Mouse (Mus musculus) adrenal gland, postnatal 36 days (tissue): ENCODE measurements around the gene Rab31. TPM values are rescaled to one million over a fixed set of nuclear protein-coding genes. Genes with fewer than 3 reads are reported as not detected.
"Not testable (repeated sequence)": the region's sequence is repeated elsewhere in the genome, so short reads cannot be mapped to it uniquely, and the experiment has no call there.

Source experiments
- DNase-seq, 2 experiments: peaks; one replicate each; pipeline ENCODE4 v3.0.0; 2021; ENCODE audit warnings: mixed read lengths in 1 of 2
- total RNA-seq, 2 experiments: library from RNA; stranded (reverse); gene quantifications; 2 replicates each; pipeline ENCODE4 v1.2.3; 2021

Gene Rab31
- total RNA-seq, 2 experiments from 2014 or later: 40.9 to 50.1 TPM

DNA sequence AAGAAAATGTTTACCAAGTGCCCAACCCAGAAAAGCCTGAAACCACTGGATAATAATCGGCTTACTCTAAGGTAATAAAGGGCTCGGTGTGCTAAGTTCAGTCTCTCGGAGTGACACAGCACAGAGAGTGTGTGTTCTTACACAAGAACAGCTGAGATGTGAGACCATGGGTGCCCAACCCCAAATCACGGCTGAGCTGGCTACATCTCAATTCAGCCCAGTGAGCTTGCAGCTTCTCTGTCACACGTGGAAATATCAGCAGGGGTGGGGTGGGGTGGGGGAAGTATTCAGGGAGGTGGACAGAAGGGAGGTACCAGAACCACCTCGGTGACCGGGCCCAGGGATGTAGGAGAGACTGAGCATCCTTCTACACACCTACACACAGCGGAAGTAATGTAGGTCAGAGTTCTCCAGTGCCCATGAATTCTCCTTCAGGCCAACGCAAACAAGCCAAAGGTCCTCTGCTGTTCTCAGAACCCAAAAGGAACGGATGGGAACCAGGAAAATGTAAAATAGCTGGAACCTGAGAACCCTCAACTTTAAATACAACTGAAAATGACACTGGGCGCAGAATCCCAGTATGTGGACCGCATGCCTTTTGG, 106.7 kb downstream of the Rab31 start:
- no peak for DNase-seq

DNA sequence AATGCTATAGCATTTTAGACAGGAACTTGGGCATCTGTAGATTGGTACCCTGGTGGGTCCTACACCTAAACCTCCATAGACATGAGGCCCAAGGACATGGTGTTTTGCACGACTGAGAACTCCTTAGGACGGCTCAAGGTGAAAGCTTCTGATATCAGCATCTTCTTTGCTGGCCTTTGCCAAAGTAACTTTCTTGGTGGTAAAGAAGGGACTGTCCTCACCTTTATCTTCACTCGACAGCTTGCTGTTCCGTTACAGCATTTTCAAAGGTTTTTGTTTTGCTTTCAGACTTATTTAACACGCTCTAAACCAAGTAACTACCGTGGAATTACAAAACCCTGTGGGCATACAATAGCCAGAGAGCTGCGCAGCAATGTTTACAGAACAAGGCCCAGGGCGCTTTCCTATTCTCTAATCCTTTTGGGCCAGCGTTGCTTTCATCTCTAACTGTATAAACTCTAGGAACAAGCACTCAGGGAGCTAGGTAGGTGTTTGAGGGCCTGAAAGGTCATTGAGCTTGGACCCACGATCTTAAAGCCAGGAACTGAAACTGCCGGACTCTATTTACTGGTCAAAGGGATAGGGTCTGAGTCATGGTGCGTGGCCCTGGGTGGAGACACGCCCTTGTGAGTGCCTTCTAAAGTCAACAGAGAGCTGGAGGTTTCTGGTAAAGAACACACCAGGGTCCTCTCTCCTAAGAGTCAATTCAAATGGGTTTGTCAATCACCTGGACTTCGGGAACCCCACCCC, 109.0 kb downstream of the Rab31 start:
- DNase-seq: peak in 1 of 2 experiments; percentile 31

DNA sequence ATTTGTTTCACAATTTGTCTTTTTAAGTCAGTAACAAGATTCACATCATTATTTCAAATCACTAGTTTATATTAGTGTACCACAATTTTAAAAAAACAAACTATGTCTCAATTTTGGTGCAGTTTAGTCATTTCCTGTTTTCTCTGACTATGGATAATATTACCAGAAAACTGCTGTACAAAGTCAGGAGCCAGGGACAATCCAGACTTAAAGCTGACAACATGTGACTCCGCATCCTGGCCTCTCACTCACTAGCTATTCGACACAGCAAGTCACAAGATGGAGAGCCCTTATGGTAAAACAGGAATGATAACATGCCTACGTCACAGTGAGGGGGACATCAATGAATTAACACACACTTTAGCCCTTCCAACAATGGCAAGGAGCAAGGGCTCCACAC, 109.9 kb downstream of the Rab31 start:
- DNase-seq: no peak

DNA sequence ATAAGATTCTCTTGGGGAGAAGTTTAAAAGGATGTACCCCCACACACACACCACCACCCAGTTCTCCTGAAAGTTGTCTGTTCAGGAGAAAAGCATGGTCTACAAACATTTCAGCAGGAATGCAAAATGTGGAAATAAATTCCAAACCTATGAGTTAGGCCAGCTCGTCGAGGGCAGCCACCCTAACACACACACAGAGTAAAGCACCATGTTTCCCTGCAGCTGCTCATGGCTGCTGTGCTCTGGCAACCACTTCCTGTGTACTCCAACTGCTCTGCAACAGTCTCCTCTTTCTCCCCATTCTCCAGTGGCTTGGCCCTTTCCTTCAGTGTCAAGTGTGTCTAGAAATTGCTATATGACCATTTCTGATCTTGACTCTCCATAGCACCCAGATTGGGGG, 114.1 kb downstream of the Rab31 start:
- no peak for DNase-seq

DNA sequence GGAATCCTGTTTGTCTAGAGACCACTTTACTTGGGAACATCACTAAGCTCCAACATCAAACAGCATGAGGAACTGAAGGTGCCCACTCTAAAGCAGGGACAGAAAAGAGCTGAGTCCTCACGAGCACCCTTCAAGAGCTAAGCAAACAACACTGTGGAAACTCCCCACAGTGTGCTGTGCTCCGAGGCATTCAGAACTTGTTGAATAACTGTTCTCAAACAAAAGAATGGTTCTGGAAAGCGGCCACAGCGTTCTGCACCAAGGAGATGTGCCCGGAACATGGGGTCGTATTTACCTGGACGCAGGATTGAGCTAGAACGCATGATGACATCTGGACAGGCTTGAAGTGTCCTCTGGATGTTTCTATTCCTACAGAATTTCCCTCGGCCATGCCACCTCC, 114.6 kb downstream of the Rab31 start:
- no peak for DNase-seq

DNA sequence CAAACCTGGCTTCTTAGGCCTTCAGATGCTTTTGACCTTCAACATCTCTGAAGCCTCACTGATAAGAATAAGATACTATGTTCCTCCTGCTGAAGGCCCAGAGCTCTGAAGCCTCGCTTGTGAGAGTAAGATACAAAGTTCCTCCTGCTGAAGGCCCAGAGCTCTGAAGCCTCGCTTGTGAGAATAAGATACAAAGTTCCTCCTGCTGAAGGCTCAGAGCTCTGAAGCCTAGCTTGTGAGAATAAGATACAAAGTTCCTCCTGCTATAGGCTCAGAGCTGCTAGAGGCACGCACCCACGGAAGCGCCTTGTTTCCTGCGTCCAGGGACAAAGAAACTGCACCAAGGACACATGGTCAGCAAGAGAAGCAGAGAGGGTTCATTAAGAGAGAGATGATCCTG, 115.8 kb downstream of the Rab31 start:
- DNase-seq: no peak

DNA sequence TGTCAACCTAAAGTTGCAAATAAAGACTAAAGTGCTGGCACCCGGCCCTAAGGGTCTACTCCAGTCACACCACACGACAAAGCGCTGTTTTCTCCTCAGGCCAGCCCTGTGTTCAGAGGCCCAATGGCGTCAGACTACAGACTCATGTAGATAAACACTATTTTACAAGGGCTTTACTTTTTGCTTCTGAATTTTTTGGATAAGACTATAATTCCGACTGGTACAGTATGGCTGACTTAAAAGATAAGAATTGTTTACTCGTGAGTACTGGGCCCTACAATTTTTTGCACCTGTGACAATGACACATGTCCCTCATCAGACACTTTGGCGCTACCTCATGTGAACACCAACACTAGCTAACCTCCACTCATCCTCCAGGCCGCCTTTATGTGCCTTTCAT, 116.5 kb downstream of the Rab31 start:
- DNase-seq: no peak

DNA sequence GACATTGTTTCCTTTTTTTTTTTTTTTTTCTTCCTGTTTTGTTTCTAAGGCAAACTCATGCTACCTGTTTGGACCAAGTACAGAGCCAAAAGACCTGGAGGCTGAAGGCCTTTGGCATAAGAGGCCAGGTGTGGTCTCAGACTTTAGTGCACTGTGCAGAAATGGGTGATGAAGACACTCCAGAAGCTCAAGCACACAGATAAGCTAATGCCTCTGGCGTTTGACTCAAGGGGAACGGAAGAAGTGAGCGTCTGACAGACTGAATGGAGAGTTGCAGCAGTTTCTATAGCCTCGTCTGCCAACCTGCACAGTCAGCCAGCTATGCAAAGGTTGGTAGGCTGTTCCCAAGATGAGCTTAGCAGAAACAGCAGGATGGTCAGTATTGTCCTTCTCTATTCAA, 116.9 kb downstream of the Rab31 start:
- DNase-seq: no peak

DNA sequence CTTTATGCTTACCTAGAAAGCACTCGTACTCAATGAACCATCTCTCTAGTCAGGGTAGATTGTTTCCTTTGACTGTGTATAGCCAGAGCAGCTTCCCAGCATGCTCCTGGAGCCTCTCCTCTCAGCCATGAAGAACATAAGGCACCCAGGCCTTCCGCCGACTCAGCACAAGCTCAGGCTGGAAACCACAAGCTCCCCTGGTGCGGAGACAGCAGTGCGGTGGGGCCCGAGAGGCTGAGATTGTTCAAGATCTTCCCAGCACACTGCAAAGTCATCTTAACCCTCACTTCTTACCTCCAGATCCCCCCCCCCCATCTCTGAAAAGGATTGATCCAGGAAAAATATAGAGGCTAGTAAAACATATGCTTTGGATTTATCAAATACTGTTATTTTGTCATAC, 122.0 kb downstream of the Rab31 start:
- DNase-seq: no peak

DNA sequence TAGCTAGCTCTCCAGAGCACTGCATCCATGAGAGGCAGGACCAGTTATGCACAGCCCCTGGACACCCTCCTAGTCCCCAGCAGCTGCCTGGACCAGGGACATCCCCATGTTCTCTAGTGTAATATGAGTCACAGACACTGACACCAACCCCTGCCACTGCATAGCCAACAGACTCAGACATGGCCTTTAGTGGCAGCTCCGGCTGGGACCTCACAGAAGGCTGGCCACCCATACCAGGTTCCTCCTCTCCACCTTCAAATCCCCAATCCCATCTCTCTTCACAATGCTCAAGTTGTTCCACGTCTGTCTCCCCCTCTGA, 123.4 kb downstream of the Rab31 start:
- peak; percentile 26 to 43 for DNase-seq

DNA sequence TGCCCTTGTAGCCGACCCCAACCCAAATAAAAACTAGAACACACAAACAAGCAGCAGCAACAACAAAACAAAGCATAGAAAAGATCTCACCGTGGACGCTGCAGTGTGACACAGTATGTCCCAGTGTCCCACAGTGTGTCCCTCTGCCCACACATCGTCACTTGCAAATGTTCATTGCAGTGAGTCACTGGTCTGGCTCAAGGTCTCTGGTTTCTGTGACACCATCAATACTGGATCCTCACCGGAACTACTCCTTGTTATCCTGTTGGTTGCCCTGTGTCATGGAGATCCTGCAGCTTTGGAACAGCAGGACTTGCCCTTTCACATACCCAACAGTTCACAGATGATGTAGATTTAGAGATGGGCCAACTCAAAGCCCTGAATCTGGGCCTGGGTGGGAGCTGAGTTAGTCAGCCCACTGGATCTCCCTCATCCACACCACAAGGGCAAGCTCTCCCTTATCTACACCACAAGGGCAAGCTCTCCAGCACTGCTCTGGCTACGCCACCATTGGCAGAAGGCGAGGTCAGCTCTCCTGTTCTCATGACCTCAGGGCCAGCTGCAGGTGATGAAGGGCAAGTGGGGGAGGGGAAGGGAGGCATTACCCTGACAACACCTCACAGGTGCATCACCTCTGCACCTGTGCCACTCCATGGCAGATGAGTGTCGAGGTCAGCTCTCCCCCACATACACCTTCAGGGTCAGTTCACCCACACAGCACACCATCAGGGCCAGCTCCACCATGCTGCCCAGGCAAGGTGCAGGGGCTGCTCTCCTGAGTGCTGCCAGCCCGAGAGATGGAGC, 124.0 kb downstream of the Rab31 start:
- peak; percentile 70 to 80 for DNase-seq

DNA sequence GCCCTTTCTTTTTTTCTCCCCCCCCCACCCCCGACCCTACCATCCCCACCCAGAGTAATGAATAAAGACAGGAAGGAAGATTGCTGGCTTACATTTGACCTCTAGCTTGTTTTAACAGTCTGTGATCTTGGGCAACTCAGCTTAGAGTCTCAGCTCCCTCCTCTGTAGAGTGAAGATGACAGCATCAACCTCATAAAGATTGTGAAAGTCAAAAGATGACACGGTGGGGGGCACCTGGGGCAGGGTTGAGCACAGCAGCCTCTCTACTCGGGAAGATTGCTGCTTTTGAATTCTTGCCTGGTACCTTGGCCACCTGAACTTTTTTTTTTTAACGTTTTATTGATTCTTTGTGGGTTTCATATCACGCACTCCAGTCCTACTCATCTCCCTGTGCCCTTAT, 124.6 kb downstream of the Rab31 start:
- no peak for DNase-seq

DNA sequence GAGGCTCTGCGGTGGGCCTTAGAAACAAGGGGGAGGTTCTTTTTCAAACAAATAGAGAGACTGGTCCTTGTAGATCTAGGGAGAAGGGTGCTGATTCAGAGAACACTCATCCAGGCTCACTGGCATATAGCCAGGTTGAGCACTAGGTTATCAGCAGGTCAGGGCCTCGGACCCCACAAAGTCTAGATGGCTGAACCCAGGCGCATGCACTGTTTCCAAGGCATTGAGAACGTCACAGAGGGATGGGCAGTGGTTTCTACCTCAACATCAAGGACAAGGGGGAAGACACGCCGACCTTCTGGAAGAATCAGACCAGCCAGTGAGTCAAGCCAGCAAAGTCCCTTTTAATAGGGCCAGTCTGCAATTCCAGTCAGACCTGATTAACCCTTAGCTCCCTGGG, 125.3 kb downstream of the Rab31 start:
- peak; percentile 82 to 90 for DNase-seq

DNA sequence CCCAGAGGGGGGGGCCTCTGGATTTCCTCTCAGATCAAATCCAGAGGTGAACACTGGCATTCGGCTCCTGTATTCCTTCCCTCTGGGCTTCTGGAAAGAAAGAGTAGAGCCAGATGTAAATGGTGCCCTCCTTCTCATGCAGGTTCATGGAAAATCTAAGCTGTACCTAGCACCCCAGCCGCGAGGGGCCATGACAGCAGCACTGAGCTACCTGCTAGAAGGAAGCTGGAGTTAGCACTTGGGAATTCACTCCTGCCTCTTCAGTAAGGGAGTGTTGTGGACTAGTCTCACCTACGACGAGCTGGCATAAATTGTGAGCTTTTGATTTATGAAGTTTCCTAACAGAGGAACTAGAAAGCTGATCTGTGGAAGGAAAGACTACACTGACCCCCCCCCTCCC, 129.0 kb downstream of the Rab31 start:
- DNase-seq: no peak

DNA sequence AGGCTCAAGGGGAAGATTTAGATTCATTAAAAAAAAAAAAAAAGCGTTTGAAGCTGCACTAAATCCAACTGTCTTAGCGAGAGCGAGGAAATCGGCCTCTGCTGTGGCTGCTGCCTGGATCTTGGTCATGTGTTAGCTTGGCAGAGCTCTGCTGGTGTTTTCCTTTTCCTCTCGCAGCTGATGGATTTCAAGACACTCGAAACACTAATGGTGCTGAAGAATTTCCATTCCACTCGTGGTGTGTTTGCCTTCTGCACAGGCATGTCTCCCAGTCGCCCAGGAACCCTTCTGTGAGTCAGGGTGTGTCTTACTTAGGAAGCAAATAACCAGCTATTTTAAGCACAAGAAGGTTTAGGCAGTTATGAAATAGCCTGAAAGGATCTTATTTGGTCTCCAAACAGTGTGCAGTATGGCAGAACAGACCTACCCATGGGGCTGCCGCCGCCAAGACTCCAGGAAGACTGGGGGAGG, 129.5 kb downstream of the Rab31 start:
- DNase-seq: no peak

DNA sequence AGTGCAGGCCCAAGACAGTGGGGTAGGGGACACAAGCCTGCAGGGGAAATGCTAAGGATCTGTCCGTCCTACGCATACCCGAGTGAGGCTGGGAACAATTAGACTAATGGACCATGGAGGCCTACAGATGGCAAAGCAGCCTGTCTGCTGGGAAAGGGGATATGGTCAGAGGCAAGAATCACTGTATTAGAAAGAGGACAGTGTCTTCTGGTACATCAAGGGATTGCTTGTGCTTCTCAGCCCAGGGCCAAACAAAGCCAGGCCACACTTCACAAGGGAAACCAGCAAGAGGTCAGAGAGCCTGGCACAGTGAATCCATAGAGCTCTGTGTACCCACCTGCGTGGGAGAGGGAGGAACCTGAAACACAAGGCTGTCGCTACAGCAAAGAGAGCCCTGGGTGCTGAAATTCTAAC, 130.0 kb downstream of the Rab31 start:
- no peak for DNase-seq

DNA sequence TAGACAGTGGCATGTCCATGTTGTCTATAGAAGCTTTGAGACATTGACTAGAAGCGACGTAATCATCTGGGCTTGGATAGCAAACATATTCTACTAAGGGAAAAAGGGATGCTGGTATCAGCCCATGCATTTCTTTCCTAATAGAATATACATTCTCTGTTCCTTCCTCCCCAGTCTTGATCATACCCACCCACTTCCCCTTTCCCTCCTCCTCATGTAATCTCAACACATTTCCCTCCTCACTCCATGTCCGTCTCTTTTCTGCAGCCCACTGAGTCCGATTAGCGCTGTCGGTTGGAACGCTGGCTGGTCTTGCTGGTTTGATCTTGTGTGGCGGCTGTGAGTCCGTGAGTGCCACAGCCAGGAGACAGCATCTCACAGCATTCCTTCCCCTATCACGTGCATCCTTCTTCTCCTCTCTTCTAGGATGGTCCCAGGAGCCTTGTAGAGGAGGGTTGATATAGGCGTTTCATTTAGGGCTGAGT, 130.8 kb downstream of the Rab31 start, which contains the start of gene Txndc2:
Txndc2 (minus strand) TSS at position 435 of the 485 bp plus-strand sequence.
- no peak for DNase-seq

DNA sequence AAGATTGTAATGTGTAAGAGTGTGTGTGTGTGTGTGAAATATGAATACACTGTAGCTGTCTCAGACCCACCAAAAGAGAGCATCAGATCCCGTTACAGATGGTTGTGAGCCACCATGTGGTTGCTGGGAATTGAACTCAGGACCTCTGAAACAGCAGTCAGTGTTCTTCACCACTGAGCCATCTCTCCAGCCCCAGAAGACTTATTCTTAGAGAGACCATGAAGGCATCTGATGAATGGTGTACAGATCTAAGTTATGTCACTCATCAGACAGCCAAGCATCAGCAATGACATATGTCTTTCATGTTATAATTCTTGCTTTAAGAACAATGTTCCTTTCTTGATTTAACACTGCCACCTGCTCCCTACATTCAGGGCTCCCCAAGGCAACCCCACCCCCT, 133.4 kb downstream of the Rab31 start:
- DNase-seq: no peak

DNA sequence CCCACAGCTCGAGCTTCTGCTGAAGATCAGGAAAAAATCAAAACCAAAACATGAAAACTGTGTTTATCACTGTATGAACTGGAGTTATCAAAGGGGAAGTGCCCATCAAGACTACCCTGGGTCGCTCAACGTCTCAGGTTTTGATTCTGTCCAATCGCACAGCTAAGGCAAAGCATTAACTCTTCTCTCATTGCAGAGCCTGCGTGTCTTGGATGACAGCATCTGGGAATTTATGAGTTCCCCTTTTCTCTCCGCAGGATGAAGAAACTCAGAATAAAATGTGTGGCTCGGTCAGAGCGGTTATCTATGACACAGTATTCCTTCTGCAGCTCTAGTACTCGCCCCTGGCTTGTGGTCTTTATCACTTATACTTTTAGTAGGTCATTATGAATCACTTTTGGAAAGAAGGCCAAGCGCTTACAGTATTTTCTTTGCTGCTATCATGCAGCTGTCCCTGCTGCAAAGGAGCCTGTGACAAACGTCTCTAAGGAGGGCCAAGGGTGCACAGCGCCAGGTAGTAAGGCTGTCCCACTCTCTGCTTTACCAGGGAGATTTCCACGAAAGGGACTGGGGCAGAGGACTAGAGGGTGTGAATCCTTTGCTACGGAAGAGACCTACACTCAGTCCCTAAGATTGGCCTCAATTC, 136.7 kb downstream of the Rab31 start:
- DNase-seq: peak; percentile 27 to 33

DNA sequence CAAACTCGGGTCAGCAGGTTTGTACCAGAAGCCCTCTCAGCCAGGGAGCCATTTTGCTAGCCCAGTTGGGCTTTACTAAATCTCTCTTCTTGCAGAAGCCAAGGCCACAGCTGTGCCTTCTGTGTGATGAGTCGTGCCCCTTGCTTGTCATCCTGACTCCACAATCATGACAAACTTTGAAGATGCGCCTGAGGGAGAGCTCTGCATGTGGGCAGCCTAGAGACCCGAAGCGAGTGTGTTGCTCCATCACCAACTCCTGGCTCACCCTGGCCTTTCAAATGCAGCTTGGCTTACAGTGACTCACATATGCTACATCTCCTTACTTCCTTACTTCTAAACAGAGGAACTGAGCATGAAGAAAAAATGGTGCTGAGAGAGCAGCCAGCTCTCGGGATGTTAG, 142.6 kb downstream of the Rab31 start:
- no peak for DNase-seq

DNA sequence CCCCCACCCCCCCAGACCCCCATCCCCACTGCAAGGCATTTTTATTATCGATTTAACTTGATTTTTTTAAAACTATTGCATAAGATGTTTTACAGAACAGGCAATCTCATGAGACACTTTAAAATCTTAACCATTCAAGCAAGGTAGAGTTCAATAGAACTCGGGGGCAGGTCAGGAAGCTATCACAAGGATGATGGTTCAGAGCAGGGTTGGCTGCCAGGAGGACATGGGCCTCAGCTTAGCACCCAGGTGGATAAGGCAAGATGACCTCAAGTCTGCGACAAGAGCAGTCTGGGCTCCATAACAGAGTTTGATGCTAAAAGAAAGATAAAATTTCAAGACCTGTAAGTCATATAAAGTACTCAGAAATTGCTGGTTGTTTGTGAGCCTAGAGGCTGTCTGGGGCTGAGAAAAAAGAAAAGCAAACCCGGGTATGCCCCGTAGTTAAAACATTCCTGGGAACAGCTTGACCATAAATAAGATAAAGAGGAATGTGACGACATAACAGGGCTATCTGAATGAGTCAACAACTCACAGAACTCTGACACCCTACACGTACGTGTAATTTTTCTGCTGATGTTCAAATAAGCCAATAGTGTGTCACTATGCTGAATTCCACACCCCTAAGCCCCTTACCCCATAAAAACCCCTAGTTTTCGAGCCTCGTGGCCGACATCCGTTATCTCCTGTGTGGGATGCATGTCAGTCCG, 143.6 kb downstream of the Rab31 start:
- DNase-seq: not testable (repeated sequence)

DNA sequence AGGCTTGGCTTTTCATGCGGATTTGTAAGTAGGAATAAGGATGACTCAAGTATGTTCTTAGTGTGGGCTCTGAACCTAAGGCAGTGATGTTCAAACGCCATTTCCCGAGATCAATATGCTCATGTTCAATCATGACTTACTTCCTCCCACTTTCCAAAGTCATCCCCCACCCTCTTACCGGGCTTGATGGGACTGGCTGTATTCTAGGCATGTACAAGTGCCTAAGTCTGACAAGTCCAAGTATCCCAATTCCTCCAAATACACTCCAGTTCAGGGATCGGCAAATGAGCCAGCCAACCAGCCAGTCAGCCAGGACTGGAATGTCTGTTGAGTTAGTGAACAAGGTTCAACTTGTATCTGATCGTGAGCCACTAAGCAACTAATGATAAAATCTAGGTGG, 146.3 kb downstream of the Rab31 start:
- DNase-seq: no peak
